Mouse (Mus musculus): Measurements from ENCODE around the gene Nexn.

Nexn gene

GRCm38 (mm10) chr3:152288740-152289139 is 22.6 kb upstream of the Nexn start:
- POLR2A ChIA-PET, result interaction anchor here in 2 of 4 experiments (1.0 to 1.3 kb wide), 3 partner anchors 8 to 471 kb away, joined by 3 read pairs; partner anchors contain the start of gene Nexn (in 1 of the 2)
- CTCF ChIA-PET, result interaction anchor here in 2 of 4 experiments (0.7 to 1.0 kb wide), 4 partner anchors 29 to 186 kb away, joined by 3 to 4 read pairs (median 3); no protein-coding TSS in a partner anchor

- ChIA-PET POLR2A (interaction anchor here in 2 of 4 experiments (1.0 to 1.3 kb wide), 3 partner anchors 8 to 472 kb away, joined by 3 read pairs; partner anchors contain the start of gene Nexn (in 1 of the 2)), CTCF (interaction anchor here in 2 of 4 experiments (0.7 to 1.0 kb wide), 4 partner anchors 29 to 186 kb away, joined by 3 to 4 read pairs (median 3); no protein-coding TSS in a partner anchor)
These were observed 22.1 kb upstream of the Nexn start for GRCm38 (mm10) chr3:152288276-152288675.

- ChIA-PET CTCF (interaction anchor here in 2 of 4 experiments (0.7 to 1.0 kb wide), 4 partner anchors 28 to 187 kb away, joined by 3 to 4 read pairs (median 3); no protein-coding TSS in a partner anchor), POLR2A (interaction anchor here in 1 of 4 experiments (1.0 kb wide), 2 partner anchors 9 to 18 kb away, joined by 3 read pairs; no protein-coding TSS in a partner anchor)
These were observed 21.7 kb upstream of the Nexn start for GRCm38 (mm10) chr3:152287810-152288209.

GRCm38 (mm10) chr3:152284759-152285158 is 18.6 kb upstream of the Nexn start:
- ChIA-PET POLR2A (no interaction called here), CTCF (no interaction called here)

GRCm38 (mm10) chr3:152284306-152284705 is 18.2 kb upstream of the Nexn start:
- ChIA-PET POLR2A (no interaction called here), CTCF (no interaction called here)

GRCm38 (mm10) chr3:152282126-152282525 is 16.0 kb upstream of the Nexn start:
- ChIA-PET POLR2A (interaction anchor here in 1 of 4 experiments (0.8 to 2.2 kb wide), 9 partner anchors 8 to 57 kb away, joined by 3 to 7 read pairs (median 3); no protein-coding TSS in a partner anchor), CTCF (interaction anchor here in 3 of 4 experiments (0.5 to 1.2 kb wide), 3 partner anchors 13 to 170 kb away, joined by 3 to 4 read pairs (median 3); no protein-coding TSS in a partner anchor)

GRCm38 (mm10) chr3:152278431-152278830 is 12.3 kb upstream of the Nexn start:
- POLR2A ChIA-PET, result interaction anchor here in 1 of 4 experiments (0.6 to 2.1 kb wide), 4 partner anchors 10 to 86 kb away, joined by 3 to 5 read pairs (median 4); partner anchors contain the start of gene Nexn

GRCm38 (mm10) chr3:152277912-152278311 is 11.8 kb upstream of the Nexn start:
- POLR2A ChIA-PET, result interaction anchor here in 1 of 4 experiments (0.6 to 2.1 kb wide), 5 partner anchors 9 to 486 kb away, joined by 3 to 5 read pairs (median 4); no protein-coding TSS in a partner anchor
- CTCF ChIA-PET, result interaction anchor here in 1 of 4 experiments (0.7 kb wide), 1 partner anchor 177 kb away, joined by 3 read pairs; no protein-coding TSS in a partner anchor

More at GRCm38 (mm10) chr3:152278431-152278830, 12.3 kb upstream of the Nexn start:
- CTCF ChIA-PET, result no interaction called here

GRCm38 (mm10) chr3:152276935-152277334 is 10.8 kb upstream of the Nexn start:
- ChIA-PET POLR2A (interaction anchor here in 1 of 4 experiments (0.6 to 2.1 kb wide), 3 partner anchors 8 to 22 kb away, joined by 3 to 5 read pairs (median 5); no protein-coding TSS in a partner anchor), CTCF (no interaction called here)

- ChIA-PET CTCF (no interaction called here), POLR2A (interaction anchor here in 2 of 4 experiments (0.6 to 1.2 kb wide), 2 partner anchors 13 to 59 kb away, joined by 3 to 4 read pairs; no protein-coding TSS in a partner anchor)
These were observed 8.9 kb upstream of the Nexn start for GRCm38 (mm10) chr3:152275008-152275407.

GRCm38 (mm10) chr3:152272974-152273685 is 7.0 kb upstream of the Nexn start:
- CTCF ChIA-PET, result no interaction called here
- POLR2A ChIA-PET, result interaction anchor here in 1 of 4 experiments (1.0 kb wide), 2 partner anchors 9 to 133 kb away, joined by 3 read pairs; no protein-coding TSS in a partner anchor

- ChIA-PET CTCF (interaction anchor here in 1 of 4 experiments (1.1 kb wide), 1 partner anchor 12 kb away, joined by 5 read pairs; no protein-coding TSS in a partner anchor), POLR2A (interaction anchor here in 1 of 4 experiments (0.6 to 1.4 kb wide), 3 partner anchors 14 to 134 kb away, joined by 3 to 4 read pairs (median 3); no protein-coding TSS in a partner anchor)
These were observed 5.7 kb upstream of the Nexn start for GRCm38 (mm10) chr3:152271876-152272275.

- ChIA-PET POLR2A (interaction anchor here in 1 of 4 experiments (0.6 to 2.0 kb wide), 4 partner anchors 9 to 27 kb away, joined by 3 to 6 read pairs (median 4); no protein-coding TSS in a partner anchor), CTCF (interaction anchor here in 1 of 4 experiments (1.4 to 2.3 kb wide), 2 partner anchors 11 to 26 kb away, joined by 3 to 10 read pairs; no protein-coding TSS in a partner anchor)
These were observed 5.0 kb upstream of the Nexn start for GRCm38 (mm10) chr3:152271071-152271710.

- CTCF ChIA-PET, result interaction anchor here in 2 of 4 experiments (0.9 to 1.4 kb wide), 3 partner anchors 8 to 495 kb away, joined by 3 to 4 read pairs (median 4); no protein-coding TSS in a partner anchor
- POLR2A ChIA-PET, result interaction anchor here in 2 of 4 experiments (0.9 to 1.6 kb wide), 5 partner anchors 10 to 138 kb away, joined by 3 to 5 read pairs (median 3); no protein-coding TSS in a partner anchor
These were observed 1.9 kb upstream of the Nexn start for GRCm38 (mm10) chr3:152268099-152268498.

GRCm38 (mm10) chr3:152265351-152266035 is 657 bp downstream of the Nexn start:
- ChIA-PET CTCF (interaction anchor here in 1 of 4 experiments (0.6 to 1.2 kb wide), 4 partner anchors 50 to 1334 kb away, joined by 3 to 6 read pairs (median 4); no protein-coding TSS in a partner anchor), POLR2A (interaction anchor here (0.6 to 2.1 kb wide), 15 partner anchors 10 to 437 kb away, joined by 3 to 11 read pairs (median 4); partner anchors contain the start of genes Miga1 (in 1 of the 4) and Zzz3 (in 1 of the 4))

GRCm38 (mm10) chr3:152264830-152265229 is 1.3 kb downstream of the Nexn start:
- POLR2A ChIA-PET, result interaction anchor here in 2 of 4 experiments (1.1 to 1.9 kb wide), 3 partner anchors 22 to 71 kb away, joined by 3 to 7 read pairs (median 3); no protein-coding TSS in a partner anchor
- CTCF ChIA-PET, result interaction anchor here in 1 of 4 experiments (0.9 to 1.1 kb wide), 2 partner anchors 50 to 158 kb away, joined by 3 to 4 read pairs; no protein-coding TSS in a partner anchor

GRCm38 (mm10) chr3:152264374-152264773 is 1.8 kb downstream of the Nexn start:
- ChIA-PET CTCF (interaction anchor here in 1 of 4 experiments (0.9 to 1.2 kb wide), 2 partner anchors 18 to 157 kb away, joined by 3 read pairs; no protein-coding TSS in a partner anchor), POLR2A (interaction anchor here in 1 of 4 experiments (0.9 to 1.1 kb wide), 2 partner anchors 22 to 154 kb away, joined by 3 read pairs; no protein-coding TSS in a partner anchor)
